Mouse (Mus musculus): ENCODE results near the gene 2510039O18Rik. TPM values are rescaled to one million over a fixed set of nuclear protein-coding genes. Genes with fewer than 3 reads are reported as not detected.

The 2510039O18Rik gene
- polyA plus RNA-seq, 1 experiment from 2014 or later = 13.3 TPM

- H3K27me3 ChIP-seq = no peaks in the 10 kb centered on the region
Observed at GRCm38 (mm10) chr4:147918459-147919121, 22.1 kb upstream of the 2510039O18Rik start.

DNA sequence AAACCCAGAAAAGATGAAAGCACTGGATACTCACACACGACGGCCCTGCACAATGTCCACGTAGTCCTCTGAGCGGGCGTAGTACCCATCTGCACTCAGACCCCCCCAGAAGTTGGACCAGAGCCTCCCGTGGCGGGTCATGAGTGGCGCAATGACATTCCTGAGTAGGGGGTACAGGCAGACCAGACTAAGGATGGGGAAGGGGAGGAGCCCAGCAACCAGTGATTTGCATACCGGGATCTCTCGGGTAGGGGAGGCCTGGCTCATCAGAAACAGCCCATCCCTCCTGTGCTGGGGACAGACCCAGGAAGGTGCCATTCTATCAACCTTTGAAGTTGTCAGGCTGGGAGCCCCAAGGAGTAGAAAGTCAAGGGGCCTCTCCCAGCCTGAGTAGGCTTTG lies 19.7 kb upstream of the 2510039O18Rik start:
- Histone ChIP-seq H3K27me3 (no peaks in the 10 kb centered on the region), H3K9ac (no peak overlapping the region), H3K36me3 (no peaks in the 10 kb centered on the region), H3K4me3 (no peak overlapping the region), H3K9me3 (no peaks in the 10 kb centered on the region), H3K4me2 (no peak overlapping the region), H3K4me1 (replicated peaks) (no peaks in the 10 kb centered on the region), H3K27ac (replicated peaks) (no peak overlapping the region)
- ATAC-seq (ENCODE audit: low FRiP score, low read depth) = no peak
- WGBS = 36% methylated on average over 10 of the region's 10 CpGs

More at GRCm38 (mm10) chr4:147918459-147919121, 22.1 kb upstream of the 2510039O18Rik start:
- H3K4me1 ChIP-seq (replicated peaks) = no peaks in the 10 kb centered on the region
- no peak for ATAC-seq (ENCODE audit: low FRiP score, low read depth)
- H3K4me3 ChIP-seq = no peak overlapping the region
- no peaks in the 10 kb centered on the region for H3K36me3 ChIP-seq
- 57% methylated on average over 7 of the region's 7 CpGs for WGBS
- no peak overlapping the region for H3K4me2 ChIP-seq
- H3K27ac ChIP-seq (replicated peaks) = no peak overlapping the region
- no peak overlapping the region for H3K9ac ChIP-seq
- H3K9me3 ChIP-seq = no peaks in the 10 kb centered on the region

DNA sequence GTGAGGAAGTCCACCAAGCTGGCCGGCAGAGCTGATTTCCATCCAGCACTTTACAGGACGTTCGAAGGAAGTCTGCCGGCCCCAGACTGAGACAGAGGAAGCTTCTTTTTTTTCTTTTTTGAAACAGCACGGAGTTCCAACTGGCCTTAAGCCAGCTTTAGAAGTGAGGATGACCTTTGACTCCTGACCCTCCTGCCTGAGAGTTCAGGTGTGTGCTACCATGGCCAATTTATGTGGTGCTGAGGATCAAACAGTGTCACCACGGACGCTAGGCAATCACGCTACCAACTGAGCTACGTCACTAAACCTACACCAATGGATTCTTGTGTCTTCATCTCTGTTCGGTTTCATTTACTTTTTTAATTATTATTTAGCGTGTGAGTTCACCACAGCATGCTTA lies 18.4 kb upstream of the 2510039O18Rik start:
- Histone ChIP-seq H3K4me1 (replicated peaks) (no peaks in the 10 kb centered on the region), H3K27ac (replicated peaks) (no peak overlapping the region), H3K9me3 (no peaks in the 10 kb centered on the region), H3K36me3 (no peaks in the 10 kb centered on the region), H3K4me3 (no peak overlapping the region), H3K27me3 (no peaks in the 10 kb centered on the region), H3K9ac (no peak overlapping the region), H3K4me2 (no peak overlapping the region)
- WGBS = 74% methylated on average over 11 of the region's 11 CpGs
- no peak for ATAC-seq (ENCODE audit: low FRiP score, low read depth)

- H3K36me3 ChIP-seq = no peaks in the 10 kb centered on the region
- no peak overlapping the region for H3K27ac ChIP-seq (replicated peaks)
- no peak overlapping the region for H3K9ac ChIP-seq
- no peak overlapping the region for H3K4me2 ChIP-seq
- H3K4me3 ChIP-seq = no peak overlapping the region
- no peak for ATAC-seq (ENCODE audit: low FRiP score, low read depth)
- no peaks in the 10 kb centered on the region for H3K4me1 ChIP-seq (replicated peaks)
- H3K9me3 ChIP-seq = no peaks in the 10 kb centered on the region
- no peaks in the 10 kb centered on the region for H3K27me3 ChIP-seq
- 49% methylated on average over 8 of the region's 8 CpGs for WGBS
Observed at GRCm38 (mm10) chr4:147927705-147928104, 13.0 kb upstream of the 2510039O18Rik start.

- Histone ChIP-seq H3K27ac (replicated peaks) (no peak overlapping the region), H3K27me3 (no peaks in the 10 kb centered on the region), H3K4me3 (no peak overlapping the region), H3K4me1 (replicated peaks) (no peaks in the 10 kb centered on the region), H3K9ac (no peak overlapping the region), H3K36me3 (no peaks in the 10 kb centered on the region), H3K4me2 (no peak overlapping the region), H3K9me3 (no peaks in the 10 kb centered on the region)
- 14% methylated on average over 8 of the region's 9 CpGs for WGBS
- no peak for ATAC-seq (ENCODE audit: low FRiP score, low read depth)
Observed at GRCm38 (mm10) chr4:147928136-147928535, 12.6 kb upstream of the 2510039O18Rik start.

GRCm38 (mm10) chr4:147928540-147928939 lies 12.2 kb upstream of the 2510039O18Rik start:
- no peak overlapping the region for H3K27ac ChIP-seq (replicated peaks)
- H3K9ac ChIP-seq = no peak overlapping the region
- H3K9me3 ChIP-seq = no peaks in the 10 kb centered on the region
- no peak overlapping the region for H3K4me3 ChIP-seq
- 68% methylated on average over 7 of the region's 7 CpGs for WGBS
- H3K4me2 ChIP-seq = no peak overlapping the region
- H3K4me1 ChIP-seq (replicated peaks) = 0 out of 2 replicates have a peak, but pooled peaks cover 3% of the 10 kb centered on the region
- H3K27me3 ChIP-seq = no peaks in the 10 kb centered on the region
- H3K36me3 ChIP-seq = no peaks in the 10 kb centered on the region
- ATAC-seq (ENCODE audit: low FRiP score, low read depth) = no peak

GRCm38 (mm10) chr4:147930946-147931345 lies 9.7 kb upstream of the 2510039O18Rik start:
- no peak overlapping the region for H3K4me3 ChIP-seq

GRCm38 (mm10) chr4:147934134-147934533 lies 6.6 kb upstream of the 2510039O18Rik start:
- Histone ChIP-seq H3K4me1 (replicated peaks) (peaks cover 15% of the 10 kb centered on the region), H3K4me3 (no peak overlapping the region), H3K9ac (no peak overlapping the region), H3K4me2 (no peak overlapping the region), H3K27me3 (peaks cover 3% of the 10 kb centered on the region; the same call in 1 of the 2 replicates), H3K9me3 (no peaks in the 10 kb centered on the region), H3K27ac (replicated peaks) (no peak overlapping the region), H3K36me3 (no peaks in the 10 kb centered on the region)
- WGBS = 61% methylated on average over 3 of the region's 3 CpGs
- no peak for ATAC-seq (ENCODE audit: low FRiP score, low read depth)

More at GRCm38 (mm10) chr4:147930946-147931345, 9.7 kb upstream of the 2510039O18Rik start:
- Histone ChIP-seq H3K9ac (no peak overlapping the region), H3K9me3 (no peaks in the 10 kb centered on the region), H3K27me3 (no peaks in the 10 kb centered on the region), H3K4me2 (no peak overlapping the region), H3K4me1 (replicated peaks) (peaks cover 4% of the 10 kb centered on the region; the same call in 1 of the 2 replicates), H3K36me3 (no peaks in the 10 kb centered on the region), H3K27ac (replicated peaks) (no peak overlapping the region)
- no peak for ATAC-seq (ENCODE audit: low FRiP score, low read depth)
- WGBS = 94% methylated on average over 14 of the region's 14 CpGs

DNA sequence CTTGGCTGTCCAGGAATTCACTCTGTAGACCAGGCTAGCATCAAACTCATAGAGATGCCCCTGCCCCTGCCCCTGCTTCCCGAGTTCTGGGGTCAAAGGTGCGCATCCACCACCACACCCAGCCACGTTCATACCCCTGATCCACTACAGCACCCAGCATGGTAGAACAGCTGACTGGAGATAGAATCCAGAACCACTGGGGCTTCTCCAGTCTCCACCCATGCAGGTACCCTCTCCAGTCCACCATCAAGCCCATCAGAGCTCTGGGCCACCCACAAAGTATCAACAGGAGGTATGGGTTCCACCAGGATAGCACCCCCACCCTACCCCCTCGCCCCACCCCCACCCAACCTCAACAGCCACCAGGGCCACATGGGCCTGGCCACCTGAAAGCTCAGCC lies 6.1 kb upstream of the 2510039O18Rik start:
- no peak overlapping the region for H3K9ac ChIP-seq
- ATAC-seq (ENCODE audit: low FRiP score, low read depth) = no peak
- H3K27me3 ChIP-seq = peaks cover 3% of the 10 kb centered on the region; the same call in 1 of the 2 replicates
- no peak overlapping the region for H3K4me3 ChIP-seq
- no peak overlapping the region for H3K27ac ChIP-seq (replicated peaks)
- no peak overlapping the region for H3K4me2 ChIP-seq
- WGBS = 83% methylated on average over 4 of the region's 4 CpGs
- H3K36me3 ChIP-seq = no peaks in the 10 kb centered on the region
- peaks cover 15% of the 10 kb centered on the region for H3K4me1 ChIP-seq (replicated peaks)
- no peaks in the 10 kb centered on the region for H3K9me3 ChIP-seq

DNA sequence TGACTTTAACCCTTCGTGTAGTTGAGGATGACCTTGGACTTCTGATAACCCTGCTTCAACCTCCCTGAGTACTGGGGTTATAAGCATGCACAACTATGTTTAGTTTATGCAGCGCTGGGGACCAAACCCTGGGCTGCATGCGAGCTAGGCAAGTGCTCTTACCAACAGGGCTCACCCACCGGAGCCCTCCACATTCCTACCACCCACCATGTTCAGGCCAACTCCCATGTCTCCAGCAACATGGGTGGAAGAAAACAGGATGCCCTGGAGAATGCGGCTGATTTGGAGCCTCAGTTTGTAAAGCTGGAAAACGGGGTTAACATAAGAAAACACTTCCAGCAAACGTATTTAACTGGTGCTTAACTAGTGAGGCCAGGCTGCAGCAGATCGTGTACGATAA lies 4.8 kb upstream of the 2510039O18Rik start:
- Histone ChIP-seq H3K9me3 (no peaks in the 10 kb centered on the region), H3K9ac (peak overlapping the region; percentile 62; the same call in 1 of the 2 replicates), H3K4me3 (peak overlapping the region; percentile 68), H3K36me3 (no peaks in the 10 kb centered on the region), H3K4me1 (replicated peaks) (peaks cover 22% of the 10 kb centered on the region), H3K4me2 (peak overlapping the region; percentile 95), H3K27ac (replicated peaks) (no peak overlapping the region), H3K27me3 (peaks cover 3% of the 10 kb centered on the region; the same call in 1 of the 2 replicates)
- ATAC-seq (ENCODE audit: low FRiP score, low read depth) = no peak
- WGBS = 24% methylated on average over 9 of the region's 9 CpGs

DNA sequence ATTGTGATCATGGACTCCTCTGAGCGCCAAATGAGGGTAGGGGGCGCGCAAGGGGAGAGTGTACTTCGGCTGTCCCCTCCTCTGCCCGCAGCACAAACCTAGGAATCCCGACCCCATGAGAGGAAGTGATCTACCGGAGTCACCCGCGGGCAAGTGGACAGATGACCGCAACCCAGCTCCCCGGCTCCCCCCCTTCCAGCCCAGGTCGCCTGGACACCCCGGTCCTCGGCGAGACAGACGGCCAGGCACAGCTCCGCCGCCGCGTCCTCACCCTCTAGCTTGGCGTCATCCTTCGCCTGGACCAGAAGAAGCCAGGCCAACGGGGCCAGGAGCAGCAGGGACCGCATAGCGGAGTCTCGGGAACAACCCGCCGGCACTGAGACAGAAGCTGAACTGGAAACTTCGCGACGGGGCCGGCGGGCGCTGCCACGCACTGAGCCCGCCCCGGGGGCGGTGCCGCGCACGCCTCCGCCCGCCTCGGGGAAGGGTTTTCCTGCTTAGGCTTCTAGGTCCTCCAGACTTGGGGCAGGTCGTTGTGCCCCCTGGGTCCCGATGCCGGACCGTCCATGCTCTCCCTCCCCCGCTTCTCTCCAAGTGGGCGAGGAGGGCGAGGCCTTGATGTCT lies 4.3 kb upstream of the 2510039O18Rik start, which contains the start of gene Plod1:
Gene Plod1 (minus strand): TSS at position 437 of the 624 bp plus-strand sequence.
- peaks cover 23% of the 10 kb centered on the region for H3K4me1 ChIP-seq (replicated peaks)
- no peaks in the 10 kb centered on the region for H3K36me3 ChIP-seq
- peak within 1 kb of the TSS; percentile 95 for H3K4me2 ChIP-seq
- peak within 1 kb of the TSS; percentile 62 for H3K9ac ChIP-seq
- no peaks in the 10 kb centered on the region for H3K9me3 ChIP-seq
- peak within 1 kb of the TSS; percentile 75 for H3K27ac ChIP-seq (replicated peaks)
- H3K4me3 ChIP-seq = peak within 1 kb of the TSS; percentile 68
- peaks cover 3% of the 10 kb centered on the region; the same call in 1 of the 2 replicates for H3K27me3 ChIP-seq
- ATAC-seq (ENCODE audit: low FRiP score, low read depth) = peak; percentile 43
- WGBS = under 1% methylated on average over 47 of the region's 51 CpGs

GRCm38 (mm10) chr4:147937021-147937420 lies 3.7 kb upstream of the 2510039O18Rik start:
- Histone ChIP-seq H3K9ac (peak overlapping the region; percentile 62), H3K4me3 (peak overlapping the region; percentile 68), H3K27ac (replicated peaks) (no peak overlapping the region), H3K4me1 (replicated peaks) (peaks cover 29% of the 10 kb centered on the region), H3K9me3 (no peaks in the 10 kb centered on the region), H3K36me3 (no peaks in the 10 kb centered on the region), H3K27me3 (peaks cover 3% of the 10 kb centered on the region; the same call in 1 of the 2 replicates), H3K4me2 (peak overlapping the region; percentile 95)
- WGBS = 40% methylated on average over 3 of the region's 3 CpGs
- no peak for ATAC-seq (ENCODE audit: low FRiP score, low read depth)
